ENCODE assay signal across 7 mouse cellular contexts in genomic region chr5:151369306-151369721, GRCm38 (mm10). TPM values are rescaled to one million over a fixed set of nuclear protein-coding genes. Genes with fewer than 3 reads are reported as not detected.
DNase-seq lines count a peak whose midpoint lies in the region; ATAC-seq and TF ChIP-seq lines count a peak whose summit lies in the region.

No protein-coding gene starts in this region.

- no peak overlapping the region; the same call in 1 of the 2 replicates for H3K4me3 ChIP-seq in thymus, adult 2 months (ENCODE audit: control insufficient read depth, insufficient read depth, low read length)
- peak overlapping the region; percentile 63 for H3K4me3 ChIP-seq in heart, embryonic 16.5 days (ENCODE audit: low read length)
- H3K4me3 ChIP-seq in limb, embryonic 10.5 days, result peak overlapping the region; percentile 61
- H3K4me3 ChIP-seq in midbrain, embryonic 15.5 days, result peak overlapping the region; percentile 44

- H3K4me2 ChIP-seq in heart, embryonic 16.5 days (ENCODE audit: low read depth, low read length), result peak overlapping the region; percentile 87
- H3K4me2 ChIP-seq in midbrain, embryonic 15.5 days, result peak overlapping the region; percentile 69

- no peaks in the 10 kb centered on the region for H3K9me3 ChIP-seq in heart, embryonic 16.5 days (replicated peaks; ENCODE audit: control insufficient read depth, low read length)
- H3K9me3 ChIP-seq in limb, embryonic 10.5 days (replicated peaks), result no peaks in the 10 kb centered on the region
- no peaks in the 10 kb centered on the region for H3K9me3 ChIP-seq in midbrain, embryonic 15.5 days

- H3K9ac ChIP-seq in heart, embryonic 16.5 days (ENCODE audit: low read length), result peak overlapping the region; percentile 91
- peak overlapping the region; percentile 52 for H3K9ac ChIP-seq in midbrain, embryonic 15.5 days

- WGBS in thymus, adult 2 months, result 34% methylated on average over 5 of the region's 5 CpGs
- WGBS in heart, embryonic 16.5 days, result 36% methylated on average over 5 of the region's 5 CpGs
- WGBS in limb, embryonic 10.5 days, result 63% methylated on average over 5 of the region's 5 CpGs
- WGBS in midbrain, embryonic 15.5 days, result 48% methylated on average over 5 of the region's 5 CpGs

- H3K27ac ChIP-seq in thymus, adult 2 months (ENCODE audit: control insufficient read depth, insufficient read depth, low read length), result no peak overlapping the region; the same call in 1 of the 2 replicates
- peak overlapping the region; percentile 99 for H3K27ac ChIP-seq in heart, embryonic 16.5 days (ENCODE audit: low read length)
- peak overlapping the region; percentile 97 for H3K27ac ChIP-seq in limb, embryonic 10.5 days
- H3K27ac ChIP-seq in midbrain, embryonic 15.5 days, result peak overlapping the region; percentile 98

- peak; percentile 2; the same call in 1 of the 2 replicates for ATAC-seq in common myeloid progenitor, adult 5-6 weeks (replicated peaks; ENCODE audit: low read depth, poor library complexity, severe bottlenecking)
- ATAC-seq in heart, embryonic 16.5 days (replicated peaks; ENCODE audit: extremely low read depth, insufficient read depth, low FRiP score), result no peak
- ATAC-seq in midbrain, embryonic 15.5 days (replicated peaks), result no peak

- TF ChIP-seq CTCF in thymus, adult 2 months (IDR thresholded peaks at IDR 0.05; ENCODE audit: borderline replicate concordance, control insufficient read depth, extremely low read depth, insufficient read depth, low read length, poor library complexity), result no peak

- DNase-seq in thymus, adult 2 months, result peak; percentile 8
- DNase-seq in thymus, adult 18-20 months, result no peak
- no peak for DNase-seq in limb, embryonic 10.5 days (ENCODE audit: low spot score)
- DNase-seq in gastrocnemius, postnatal 4 days (ENCODE audit: low spot score in 2 of 2), result no peak

- H3K4me1 ChIP-seq in thymus, adult 2 months (replicated peaks; ENCODE audit: control insufficient read depth, insufficient read depth, low read length), result no peaks in the 10 kb centered on the region
- peaks cover 9% of the 10 kb centered on the region for H3K4me1 ChIP-seq in heart, embryonic 16.5 days (ENCODE audit: control insufficient read depth, insufficient read depth, low read length)
- H3K4me1 ChIP-seq in limb, embryonic 10.5 days, result peaks cover 11% of the 10 kb centered on the region; the same call in 1 of the 2 replicates
- H3K4me1 ChIP-seq in midbrain, embryonic 15.5 days, result peaks cover 10% of the 10 kb centered on the region

- no peak for TF ChIP-seq POLR2A in thymus, adult 2 months (IDR thresholded peaks at IDR 0.05; ENCODE audit: control insufficient read depth, extremely low read depth, insufficient read depth, low read length, poor library complexity)

- H3K36me3 ChIP-seq in thymus, adult 2 months (ENCODE audit: control insufficient read depth, insufficient read depth, low read length), result no peaks in the 10 kb centered on the region
- H3K36me3 ChIP-seq in heart, embryonic 16.5 days (ENCODE audit: control insufficient read depth, insufficient read depth), result no peaks in the 10 kb centered on the region
- no peaks in the 10 kb centered on the region for H3K36me3 ChIP-seq in limb, embryonic 10.5 days
- H3K36me3 ChIP-seq in midbrain, embryonic 15.5 days (replicated peaks), result no peaks in the 10 kb centered on the region

- no peaks in the 10 kb centered on the region for H3K27me3 ChIP-seq in thymus, adult 2 months (ENCODE audit: control insufficient read depth, insufficient read depth, low read length)
- H3K27me3 ChIP-seq in heart, embryonic 16.5 days (ENCODE audit: control insufficient read depth, insufficient read depth, low read length), result no peaks in the 10 kb centered on the region
- H3K27me3 ChIP-seq in limb, embryonic 10.5 days (ENCODE audit: low read depth, poor library complexity, severe bottlenecking), result no peaks in the 10 kb centered on the region
- no peaks in the 10 kb centered on the region for H3K27me3 ChIP-seq in midbrain, embryonic 15.5 days (replicated peaks)

RNA-seq across cellular contexts. Expression of gene Gm42906, which starts 58.6 kb away (rescaled TPM):
- not detected in 2 replicates for polyA plus RNA-seq in thymus, adult 2 months (2012; rRNA removed)
- total RNA-seq in common myeloid progenitor, adult 5-6 weeks (2017), result not detected in 2 replicates
- not detected in 2 replicates for polyA plus RNA-seq in heart, embryonic 16.5 days (2015; fragmentation: Nextera tagmentation; extraction: Ambion mirVana)
- polyA plus RNA-seq in limb, embryonic 10.5 days (2016; fragmentation: Nextera tagmentation; extraction: Ambion mirVana), result not detected in 2 replicates
- not detected in 2 replicates for polyA plus RNA-seq in midbrain, embryonic 15.5 days (2015; fragmentation: Nextera tagmentation; extraction: Ambion mirVana)
- not detected for total RNA-seq in gastrocnemius, postnatal 4 days (2021)
